Mouse (Mus musculus) adrenal gland, postnatal 14 days (tissue): ENCODE measurements at regions not wholly inside any gene's neighbourhood (a gene's known extent, or its start where the extent isn't known, plus 50 kb on each side); places are given as distances from the start of the nearest gene placed in this dataset.

Experiments used
- DNase-seq: peaks from one replicate; pipeline ENCODE4 v3.0.0; 2021; ENCODE audit warnings: mixed read lengths

DNA sequence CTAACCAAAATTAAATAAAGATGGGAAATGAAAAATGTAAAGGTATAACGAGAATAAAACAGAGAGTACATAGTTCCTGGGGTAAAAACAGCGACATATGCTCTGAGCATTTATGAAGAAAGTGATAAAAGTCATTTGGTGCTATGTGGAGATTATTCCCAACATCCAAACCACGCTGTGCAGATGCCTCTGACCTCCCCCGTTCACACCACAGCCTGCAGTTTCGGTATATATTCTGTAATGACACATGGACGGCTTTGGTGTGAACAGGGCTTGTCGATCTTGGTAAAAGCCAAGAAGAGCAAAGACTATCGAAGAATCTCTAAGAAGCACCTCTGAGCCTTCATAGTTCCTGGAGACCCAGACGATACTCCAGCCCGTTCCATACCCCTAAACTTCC is 95.2 kb upstream of the Ppp1r26 start:
- DNase-seq = no peak

DNA sequence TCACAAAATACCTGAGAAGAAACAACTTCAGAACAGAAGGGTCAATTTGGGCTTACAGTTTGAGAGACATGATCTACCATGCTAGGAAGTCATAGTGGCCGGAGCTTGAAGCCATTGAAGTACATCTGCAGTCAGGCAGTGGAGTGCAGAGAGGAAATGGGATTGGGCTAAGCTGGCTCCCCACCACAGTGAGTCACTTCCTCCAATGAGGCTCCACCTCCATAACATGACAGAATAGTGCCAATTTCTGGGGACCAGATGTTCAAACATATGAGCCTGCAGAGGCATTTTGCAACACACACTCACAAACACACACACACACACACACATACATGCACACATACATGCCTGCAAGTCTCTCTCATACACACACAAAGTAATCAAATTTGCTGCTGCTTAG is 93.7 kb upstream of the Ppp1r26 start:
- no peak for DNase-seq

DNA sequence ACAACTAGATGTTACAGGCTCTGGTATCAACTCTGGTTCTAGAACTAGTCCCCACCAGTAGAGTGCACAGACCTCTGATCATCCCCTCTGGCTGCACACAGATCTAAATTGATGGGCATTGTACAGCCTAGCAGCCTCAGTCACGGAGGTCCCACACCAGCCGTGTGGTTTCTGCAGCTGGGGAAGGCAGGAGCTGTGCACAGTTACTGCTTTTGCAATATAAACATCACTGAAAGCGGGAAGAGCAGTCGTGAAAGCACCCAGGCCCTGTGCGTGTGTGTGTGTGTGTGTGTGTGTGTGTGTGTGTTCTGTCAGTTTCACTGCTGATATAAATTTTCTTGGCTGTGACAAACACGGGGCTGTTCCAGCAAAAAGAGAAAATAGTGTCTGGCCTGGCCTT is 84.4 kb upstream of the Ppp1r26 start:
- DNase-seq = no peak

DNA sequence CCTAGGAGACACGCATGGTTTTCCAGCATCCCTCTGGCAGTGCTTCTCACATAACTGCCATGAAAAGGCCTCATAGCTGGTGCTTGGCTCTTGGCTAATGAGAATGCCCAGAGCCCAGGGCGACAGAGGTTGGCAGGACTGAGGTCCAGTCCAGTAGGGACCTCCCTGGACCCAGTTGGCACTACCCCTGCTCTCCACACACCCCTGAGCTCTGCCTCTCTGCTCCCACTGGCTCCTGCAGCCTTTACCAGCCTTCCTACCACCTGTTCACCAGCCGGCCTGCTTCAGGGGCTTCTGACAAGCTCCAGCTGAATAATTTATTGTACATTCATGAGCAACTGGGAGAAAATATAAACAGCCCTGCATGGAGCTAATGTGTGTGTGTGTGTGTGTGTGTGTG is 82.0 kb upstream of the Ppp1r26 start:
- DNase-seq = no peak

DNA sequence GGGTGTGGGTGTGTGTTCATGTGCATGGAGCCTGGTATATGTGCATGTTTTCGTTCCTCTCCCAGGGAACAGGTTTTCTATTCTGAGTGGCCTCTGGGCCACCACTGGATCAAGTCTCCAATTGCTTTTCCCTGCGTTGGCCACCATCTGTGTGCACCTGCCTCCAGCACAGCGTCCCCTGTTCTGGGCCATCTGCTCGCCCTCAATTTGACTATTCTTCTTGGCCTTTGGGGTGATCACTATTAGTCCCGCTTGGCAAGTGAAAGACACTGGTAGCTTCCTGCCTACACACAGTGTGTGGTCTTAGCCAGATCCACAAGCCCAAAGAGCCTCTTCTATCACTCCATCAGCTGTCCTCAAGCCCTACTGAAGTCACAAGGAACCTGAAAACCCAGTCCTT is 80.8 kb upstream of the Ppp1r26 start:
- no peak for DNase-seq

DNA sequence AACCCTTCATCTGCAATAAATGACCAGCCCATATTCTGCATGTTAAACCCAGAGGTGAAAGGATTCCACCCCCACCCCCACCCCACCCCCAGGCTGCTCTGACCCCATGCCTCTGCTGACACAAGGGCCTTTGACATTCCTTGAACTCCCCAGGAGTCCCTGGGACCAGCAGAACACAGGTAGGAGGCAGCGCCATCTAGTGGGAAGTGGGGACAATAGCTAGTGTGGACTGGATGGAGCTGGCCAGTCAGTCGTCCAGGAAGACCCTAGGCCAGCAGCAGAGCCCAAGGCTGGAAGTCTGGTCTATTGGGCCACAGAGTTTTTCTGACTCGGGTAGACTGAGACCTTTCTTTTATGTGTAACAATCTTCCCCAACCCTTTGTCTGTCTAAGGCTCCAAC is 71.8 kb upstream of the Ppp1r26 start:
- peak; percentile 80 for DNase-seq

DNA sequence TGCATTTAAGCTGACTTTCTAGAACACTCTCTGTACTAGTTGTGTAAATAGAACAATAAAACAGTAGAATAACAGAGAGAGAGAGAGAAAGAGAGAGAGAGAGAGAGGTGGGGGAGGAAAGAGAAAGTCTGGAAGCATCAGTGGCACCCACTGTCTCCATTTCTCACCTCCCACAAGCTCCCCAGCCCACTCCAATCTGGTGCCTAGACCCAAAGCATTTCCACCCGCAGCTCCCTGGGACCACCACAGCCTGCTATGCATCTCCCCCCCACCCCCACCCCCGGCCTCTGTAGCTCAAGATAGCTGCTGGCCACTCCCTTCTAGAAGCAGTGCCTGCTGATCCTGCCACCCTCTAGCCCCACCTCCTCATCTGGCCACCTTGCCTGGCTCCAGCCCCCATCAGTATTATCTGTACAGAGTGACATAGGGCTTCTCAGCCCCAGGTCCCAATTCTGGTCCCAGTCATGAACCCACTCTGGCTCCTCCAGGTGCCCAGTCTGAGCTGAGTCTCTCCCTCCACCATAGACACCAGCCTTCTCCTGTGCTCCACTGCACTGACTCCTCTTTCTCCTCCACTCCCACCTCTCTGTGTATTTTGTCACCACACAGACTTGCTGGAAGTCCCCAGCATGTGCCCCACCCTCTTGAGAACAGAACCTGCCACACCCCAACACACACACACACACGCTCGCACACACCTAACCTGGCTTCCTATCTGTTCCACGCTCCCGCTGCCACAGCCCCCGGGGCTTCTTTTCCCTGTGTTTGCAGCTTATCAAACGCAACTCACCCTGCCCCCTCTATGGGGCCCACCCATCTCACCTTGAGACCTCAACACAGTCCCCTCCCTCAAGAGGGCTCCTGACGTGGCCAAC is 68.4 kb upstream of the Ppp1r26 start:
- DNase-seq = no peak

DNA sequence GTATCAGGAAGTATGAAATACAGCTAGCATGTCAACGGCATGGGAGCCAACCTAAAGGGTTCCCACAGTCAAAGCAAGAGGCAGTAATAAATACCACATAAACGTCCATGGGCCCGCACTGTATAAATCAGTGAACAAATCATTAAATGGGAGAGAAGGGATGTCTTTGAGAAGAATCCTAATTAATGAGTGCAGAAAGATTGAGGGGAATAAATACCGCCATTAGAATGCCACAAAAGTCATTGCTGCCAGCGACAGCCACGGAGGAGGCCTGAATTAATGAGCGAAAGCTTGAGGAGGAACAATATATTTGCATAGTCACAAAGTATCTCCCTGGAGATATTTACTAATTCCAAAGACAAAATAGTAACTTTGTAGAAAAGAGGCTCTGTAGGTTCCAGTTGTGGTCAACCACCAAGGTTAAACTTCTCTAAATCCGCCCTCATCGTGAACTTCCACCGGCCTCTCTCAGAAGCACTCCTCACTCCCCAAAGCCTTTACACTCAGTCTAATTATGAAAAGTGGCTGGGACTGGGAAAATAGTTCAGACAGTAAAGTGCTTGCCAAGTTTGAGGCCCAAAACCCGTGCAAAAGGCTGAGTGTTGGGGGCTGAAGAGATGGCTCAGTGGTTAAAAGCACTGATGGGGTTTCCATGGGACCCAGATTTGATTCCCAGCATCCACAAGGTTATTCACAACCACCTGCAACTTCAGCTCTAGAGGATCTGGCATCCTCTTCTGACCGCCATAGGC is 64.4 kb upstream of the Ppp1r26 start:
- no peak for DNase-seq

DNA sequence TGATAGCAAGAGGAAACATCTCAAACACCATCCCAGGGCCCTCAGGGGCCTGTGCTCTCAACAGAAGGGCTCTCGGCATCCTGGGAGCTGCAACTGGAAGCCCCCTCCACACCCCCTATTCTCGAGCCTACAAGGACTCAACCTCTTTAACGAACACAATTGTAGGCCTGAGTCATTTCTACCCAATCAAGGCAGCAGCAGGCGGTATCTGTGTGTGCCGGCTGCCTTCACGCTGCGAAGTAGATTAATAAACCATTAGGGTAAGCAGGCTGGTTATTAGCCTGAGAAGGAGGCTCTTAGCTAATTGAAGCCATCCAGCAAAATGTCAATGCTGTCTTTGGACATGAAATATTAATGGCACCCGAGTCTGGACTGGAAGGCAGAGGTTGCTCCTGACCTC is 61.7 kb upstream of the Ppp1r26 start:
- no peak for DNase-seq

DNA sequence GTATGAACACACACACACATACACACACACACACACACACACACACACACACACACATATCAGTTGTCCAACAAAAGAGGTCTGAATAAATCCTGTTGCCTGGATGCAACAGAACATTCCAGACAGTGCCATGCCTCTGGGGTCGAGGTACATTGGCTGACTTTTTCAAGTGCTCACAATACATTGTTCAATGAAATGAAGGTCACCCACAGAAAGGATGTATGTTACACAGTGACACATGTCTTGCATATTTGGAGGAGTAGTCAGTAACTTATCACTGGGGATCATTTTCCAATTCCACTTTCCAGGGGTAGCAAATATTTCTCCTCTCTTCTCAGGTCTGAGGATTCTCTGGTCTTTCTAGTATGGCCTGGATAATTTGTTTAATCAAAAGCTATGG is 59.8 kb upstream of the Ppp1r26 start:
- DNase-seq = no peak

DNA sequence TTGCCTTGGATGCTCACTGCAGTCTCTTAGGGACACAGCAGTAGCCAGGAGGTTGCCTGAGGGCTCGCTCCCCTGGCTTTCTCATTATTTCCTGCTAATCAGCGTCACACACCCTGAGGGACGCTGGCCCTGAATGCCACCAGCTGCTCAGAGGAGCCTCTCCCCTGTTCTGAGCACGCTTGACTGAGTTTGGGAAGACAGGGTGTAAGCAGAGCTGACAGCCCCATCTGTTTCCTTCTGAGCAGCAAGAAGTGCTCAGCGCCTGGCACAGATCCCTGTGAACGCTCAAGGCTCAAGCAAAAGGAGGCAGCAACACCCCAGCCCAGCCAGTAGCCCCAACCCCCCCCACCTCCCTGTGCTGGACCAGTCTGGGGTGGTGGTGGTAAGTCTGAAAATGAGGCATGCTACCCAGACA is 59.2 kb upstream of the Ppp1r26 start:
- no peak for DNase-seq

DNA sequence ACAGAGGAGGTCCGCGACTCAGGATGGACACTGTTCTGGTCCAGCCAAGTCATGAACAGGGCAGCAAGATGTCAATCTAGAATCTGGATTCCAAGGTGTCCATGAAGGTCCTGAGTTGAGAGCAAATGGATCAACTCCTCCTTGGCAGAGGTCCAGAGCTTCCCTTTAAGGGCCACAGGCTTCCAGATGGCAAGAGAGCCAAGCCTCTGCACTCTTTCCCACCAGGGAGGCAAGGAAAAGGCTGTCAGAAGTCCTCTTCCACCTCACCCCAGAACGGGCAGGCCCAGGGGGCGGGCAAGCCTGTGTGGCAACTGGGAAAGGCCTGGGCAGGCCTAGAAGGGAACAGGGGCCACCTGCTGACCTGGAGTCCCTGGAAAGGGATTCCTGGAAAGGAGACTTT is 58.7 kb upstream of the Ppp1r26 start:
- no peak for DNase-seq

DNA sequence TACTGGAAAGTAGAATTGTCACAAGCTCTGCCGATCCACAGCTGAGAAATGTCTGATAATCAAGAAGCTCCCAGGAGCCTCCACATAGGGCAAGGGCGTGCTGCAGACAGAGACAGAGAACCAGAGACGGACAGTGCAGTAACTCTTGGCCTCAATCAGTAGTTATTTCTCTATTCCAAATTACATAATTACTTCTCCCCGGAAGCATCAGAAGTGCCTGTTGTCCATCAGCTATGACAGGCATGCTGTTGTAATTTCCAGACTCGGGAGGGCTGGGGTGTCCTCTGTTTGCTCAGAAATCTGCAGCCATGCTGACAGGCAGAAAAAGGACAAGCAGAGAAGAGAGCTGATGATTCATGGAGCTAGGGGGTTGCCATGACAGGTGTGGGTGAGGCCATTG is 56.9 kb upstream of the Ppp1r26 start:
- DNase-seq = no peak

DNA sequence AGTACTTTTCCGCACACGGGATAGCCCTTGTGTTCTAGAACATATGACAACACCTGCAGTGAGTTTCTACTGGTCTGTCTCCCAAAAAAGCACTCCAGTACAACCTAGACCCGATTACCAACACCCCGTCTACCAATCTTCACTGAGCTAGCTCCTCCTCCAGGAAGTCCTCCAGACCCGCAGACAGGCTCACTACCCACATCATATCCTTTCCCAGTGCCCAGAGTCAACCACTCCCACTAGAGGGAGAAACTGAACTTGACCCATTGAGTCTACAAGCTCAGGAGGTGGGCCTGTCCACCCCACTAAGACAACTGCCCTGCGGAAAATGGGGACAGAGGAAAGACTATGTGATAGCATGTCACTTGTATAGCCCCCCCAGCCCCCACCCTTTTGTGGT is 51.2 kb upstream of the Ppp1r26 start:
- DNase-seq = no peak
